Mouse (Mus musculus) kidney, adult 11 months (tissue): ENCODE data around the gene Tmed1.
"Not testable (repeated sequence)": the region's sequence is repeated elsewhere in the genome, so short reads cannot be mapped to it uniquely, and the experiment has no call there.

Source experiments
- DNase-seq: peaks from one replicate; pipeline ENCODE4 v3.0.0; 2022

Gene Tmed1

GRCm38 (mm10) chr9:21464565-21464928 lies 45.5 kb downstream of the Tmed1 start:
- not testable (repeated sequence) for DNase-seq

GRCm38 (mm10) chr9:21463766-21464564 lies 46.1 kb downstream of the Tmed1 start:
- DNase-seq, result no peak

GRCm38 (mm10) chr9:21463138-21463590 lies 46.9 kb downstream of the Tmed1 start:
- peak; percentile 74 for DNase-seq

GRCm38 (mm10) chr9:21460400-21460940 lies 49.6 kb downstream of the Tmed1 start:
- DNase-seq, result peak; percentile 78

GRCm38 (mm10) chr9:21458821-21459220 lies 51.2 kb downstream of the Tmed1 start:
- no peak for DNase-seq
